Mouse (Mus musculus): ENCODE measurements around the gene Tnfsf8.

DNA sequence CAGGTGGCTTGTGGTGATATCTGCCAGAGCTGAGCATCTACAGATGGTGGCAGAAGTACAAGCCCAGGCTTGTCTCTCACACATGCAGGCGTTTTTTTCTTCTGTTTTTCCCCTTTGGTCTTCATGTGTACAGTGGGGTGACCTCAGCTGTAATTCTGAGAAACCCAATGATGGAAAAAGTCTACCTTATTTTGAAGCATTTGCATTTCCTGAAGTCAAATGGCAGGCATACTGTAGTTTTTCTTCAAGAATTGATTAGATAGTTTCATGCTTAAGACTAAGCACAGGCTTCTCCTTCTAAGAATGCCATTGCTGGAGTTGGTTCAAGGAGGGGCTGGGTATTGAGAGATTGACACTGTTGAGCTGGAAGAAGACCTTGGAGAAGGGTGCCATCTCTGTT, 18.9 kb downstream of the Tnfsf8 start:
- no peak for TF ChIP-seq CTCF (IDR thresholded peaks at IDR 0.05; ENCODE audit: control insufficient read depth, insufficient read depth, insufficient read length)
- TF ChIP-seq CEBPB (IDR thresholded peaks at IDR 0.05; ENCODE audit: low read depth) = no peak
- no peak for TF ChIP-seq MAX (IDR thresholded peaks at IDR 0.05)
- no peak for TF ChIP-seq USF1 (IDR thresholded peaks at IDR 0.05; ENCODE audit: low read depth)
- no peak for TF ChIP-seq MYOD1 (IDR thresholded peaks at IDR 0.05; ENCODE audit: control insufficient read depth, insufficient read length, low read depth)
- no peak for TF ChIP-seq MYOG (IDR thresholded peaks at IDR 0.05; ENCODE audit: control insufficient read depth, extremely low read depth, insufficient read length)
- TF ChIP-seq FOSL1 (IDR thresholded peaks at IDR 0.05; ENCODE audit: insufficient read depth, low read length, poor library complexity, severe bottlenecking) = no peak
